Mouse (Mus musculus): Measurements from ENCODE around the gene Mbtps2. TPM values are rescaled to one million over a fixed set of nuclear protein-coding genes. Genes with fewer than 3 reads are reported as not detected.

Mbtps2 gene
- 19.7 and 19.8 TPM in 2 replicates for polyA plus RNA-seq (2016; fragmentation: Nextera tagmentation; extraction: Ambion mirVana)

GRCm38 (mm10) chrX:157598186-157598996 is at the start of gene Mbtps2:
Gene Mbtps2 (minus strand): TSS chrX:157598715.
- peak; percentile 78 for DNase-seq (ENCODE audit: low spot score)
- Histone ChIP-seq H3K36me3 (no peaks in the 10 kb centered on the region), H3K27ac (peak within 1 kb of the TSS; percentile 92), H3K4me3 (peak within 1 kb of the TSS; percentile 70), H3K27me3 (ENCODE audit: insufficient read depth, poor library complexity, severe bottlenecking) (0 out of 2 replicates have a peak, but pooled peaks cover 4% of the 10 kb centered on the region), H3K4me1 (0 out of 2 replicates have a peak, but pooled peaks cover 5% of the 10 kb centered on the region), H3K9me3 (no peaks in the 10 kb centered on the region)
- WGBS = 11% methylated on average over 62 of the region's 74 CpGs

GRCm38 (mm10) chrX:157646399-157646798 is 47.9 kb upstream of the Mbtps2 start:
- H3K9me3 ChIP-seq = no peaks in the 10 kb centered on the region
- H3K4me1 ChIP-seq = no peaks in the 10 kb centered on the region
- H3K36me3 ChIP-seq = no peaks in the 10 kb centered on the region
- DNase-seq (ENCODE audit: low spot score) = no peak
- no peak overlapping the region for H3K4me3 ChIP-seq
- no peak overlapping the region for H3K27ac ChIP-seq
- 81% methylated on average over 1 of the region's 1 CpGs for WGBS
- H3K27me3 ChIP-seq (ENCODE audit: insufficient read depth, poor library complexity, severe bottlenecking) = no peaks in the 10 kb centered on the region; the same call in 1 of the 2 replicates

- no peak overlapping the region for H3K27ac ChIP-seq
- 70% methylated on average over 4 of the region's 4 CpGs for WGBS
- no peaks in the 10 kb centered on the region for H3K9me3 ChIP-seq
- no peaks in the 10 kb centered on the region for H3K36me3 ChIP-seq
- DNase-seq (ENCODE audit: low spot score) = no peak
- H3K4me1 ChIP-seq = no peaks in the 10 kb centered on the region
- no peaks in the 10 kb centered on the region; the same call in 1 of the 2 replicates for H3K27me3 ChIP-seq (ENCODE audit: insufficient read depth, poor library complexity, severe bottlenecking)
- H3K4me3 ChIP-seq = no peak overlapping the region
Measured at GRCm38 (mm10) chrX:157644700-157645099, 46.2 kb upstream of the Mbtps2 start.

- Histone ChIP-seq H3K36me3 (no peaks in the 10 kb centered on the region), H3K4me1 (no peaks in the 10 kb centered on the region), H3K27me3 (ENCODE audit: insufficient read depth, poor library complexity, severe bottlenecking) (no peaks in the 10 kb centered on the region; the same call in 1 of the 2 replicates), H3K9me3 (no peaks in the 10 kb centered on the region), H3K4me3 (no peak overlapping the region), H3K27ac (no peak overlapping the region)
- WGBS = 33% methylated on average over 3 of the region's 3 CpGs
- DNase-seq (ENCODE audit: low spot score) = no peak
Measured at GRCm38 (mm10) chrX:157644300-157644699, 45.8 kb upstream of the Mbtps2 start.

- no peak for DNase-seq (ENCODE audit: low spot score)
- WGBS = 82% methylated on average over 5 of the region's 5 CpGs
- Histone ChIP-seq H3K4me3 (no peak overlapping the region), H3K4me1 (no peaks in the 10 kb centered on the region), H3K36me3 (no peaks in the 10 kb centered on the region), H3K27me3 (ENCODE audit: insufficient read depth, poor library complexity, severe bottlenecking) (no peaks in the 10 kb centered on the region; the same call in 1 of the 2 replicates), H3K9me3 (no peaks in the 10 kb centered on the region), H3K27ac (no peak overlapping the region)
Measured at GRCm38 (mm10) chrX:157642856-157643255, 44.3 kb upstream of the Mbtps2 start.

GRCm38 (mm10) chrX:157637253-157637652 is 38.7 kb upstream of the Mbtps2 start:
- Histone ChIP-seq H3K4me3 (no peak overlapping the region), H3K4me1 (no peaks in the 10 kb centered on the region), H3K27me3 (ENCODE audit: insufficient read depth, poor library complexity, severe bottlenecking) (no peaks in the 10 kb centered on the region), H3K36me3 (no peaks in the 10 kb centered on the region), H3K9me3 (no peaks in the 10 kb centered on the region), H3K27ac (no peak overlapping the region)
- DNase-seq (ENCODE audit: low spot score) = no peak
- WGBS = 50% methylated on average over 1 of the region's 1 CpGs

GRCm38 (mm10) chrX:157633676-157634414 is 35.3 kb upstream of the Mbtps2 start:
- no peak for DNase-seq (ENCODE audit: low spot score)
- H3K27me3 ChIP-seq (ENCODE audit: insufficient read depth, poor library complexity, severe bottlenecking) = no peaks in the 10 kb centered on the region
- no peak overlapping the region for H3K27ac ChIP-seq
- H3K36me3 ChIP-seq = no peaks in the 10 kb centered on the region
- no peaks in the 10 kb centered on the region for H3K4me1 ChIP-seq
- no peak overlapping the region for H3K4me3 ChIP-seq
- WGBS = 61% methylated on average over 3 of the region's 3 CpGs
- H3K9me3 ChIP-seq = no peaks in the 10 kb centered on the region

- 84% methylated on average over 4 of the region's 4 CpGs for WGBS
- no peak for DNase-seq (ENCODE audit: low spot score)
- H3K27me3 ChIP-seq (ENCODE audit: insufficient read depth, poor library complexity, severe bottlenecking) = no peaks in the 10 kb centered on the region
- H3K27ac ChIP-seq = no peak overlapping the region
- H3K36me3 ChIP-seq = no peaks in the 10 kb centered on the region
- H3K9me3 ChIP-seq = no peaks in the 10 kb centered on the region
- no peaks in the 10 kb centered on the region for H3K4me1 ChIP-seq
- H3K4me3 ChIP-seq = no peak overlapping the region
Measured at GRCm38 (mm10) chrX:157630341-157630740, 31.8 kb upstream of the Mbtps2 start.

GRCm38 (mm10) chrX:157612894-157613293 is 14.4 kb upstream of the Mbtps2 start:
- H3K27ac ChIP-seq = peak overlapping the region; percentile 70; the same call in 1 of the 2 replicates
- no peaks in the 10 kb centered on the region for H3K9me3 ChIP-seq
- WGBS = 20% methylated on average over 32 of the region's 32 CpGs
- no peaks in the 10 kb centered on the region for H3K36me3 ChIP-seq
- peak overlapping the region; percentile 39 for H3K4me3 ChIP-seq
- peaks cover 3% of the 10 kb centered on the region; the same call in 1 of the 2 replicates for H3K4me1 ChIP-seq
- no peaks in the 10 kb centered on the region for H3K27me3 ChIP-seq (ENCODE audit: insufficient read depth, poor library complexity, severe bottlenecking)
- no peak for DNase-seq (ENCODE audit: low spot score)

- 16% methylated on average over 3 of the region's 3 CpGs for WGBS
- Histone ChIP-seq H3K4me1 (0 out of 2 replicates have a peak, but pooled peaks cover 4% of the 10 kb centered on the region), H3K9me3 (no peaks in the 10 kb centered on the region), H3K27me3 (ENCODE audit: insufficient read depth, poor library complexity, severe bottlenecking) (0 out of 2 replicates have a peak, but pooled peaks cover 4% of the 10 kb centered on the region), H3K36me3 (no peaks in the 10 kb centered on the region), H3K4me3 (no peak overlapping the region), H3K27ac (no peak overlapping the region)
- DNase-seq (ENCODE audit: low spot score) = no peak
Measured at GRCm38 (mm10) chrX:157601450-157601849, 2.9 kb upstream of the Mbtps2 start.

- Histone ChIP-seq H3K9me3 (no peaks in the 10 kb centered on the region), H3K4me1 (0 out of 2 replicates have a peak, but pooled peaks cover 5% of the 10 kb centered on the region), H3K27ac (peak overlapping the region; percentile 92), H3K27me3 (ENCODE audit: insufficient read depth, poor library complexity, severe bottlenecking) (0 out of 2 replicates have a peak, but pooled peaks cover 4% of the 10 kb centered on the region), H3K36me3 (no peaks in the 10 kb centered on the region), H3K4me3 (peak overlapping the region; percentile 70)
- WGBS = 16% methylated on average over 17 of the region's 17 CpGs
- no peak for DNase-seq (ENCODE audit: low spot score)
Measured at GRCm38 (mm10) chrX:157597585-157598185, 830 bp downstream of the Mbtps2 start.

GRCm38 (mm10) chrX:157596802-157597201 is 1.7 kb downstream of the Mbtps2 start:
- no peak for DNase-seq (ENCODE audit: low spot score)
- 0 out of 2 replicates have a peak, but pooled peaks cover 4% of the 10 kb centered on the region for H3K27me3 ChIP-seq (ENCODE audit: insufficient read depth, poor library complexity, severe bottlenecking)
- H3K4me1 ChIP-seq = 0 out of 2 replicates have a peak, but pooled peaks cover 5% of the 10 kb centered on the region
- no peaks in the 10 kb centered on the region for H3K9me3 ChIP-seq
- peak overlapping the region; percentile 70 for H3K4me3 ChIP-seq
- WGBS = 82% methylated on average over 5 of the region's 5 CpGs
- H3K27ac ChIP-seq = peak overlapping the region; percentile 92
- H3K36me3 ChIP-seq = no peaks in the 10 kb centered on the region
